Mouse (Mus musculus) E14TG2a.4 (cell line): ENCODE data around the gene Col11a2.

Experiments used
- H3K27me3 ChIP-seq: 2 replicates; pipeline ENCODE4 v1.6.1; 2014; ENCODE audit warnings: low read length, control low read depth; ENCODE audit not compliant: insufficient read depth
- H3K36me3 ChIP-seq: 2 replicates; pipeline ENCODE4 v1.6.1; 2014; ENCODE audit warnings: low read length, control low read depth; ENCODE audit not compliant: insufficient read depth
- H3K4me1 ChIP-seq: replicated peaks from 2 replicates; pipeline ENCODE4 v1.6.1; 2014; ENCODE audit warnings: low read depth, low read length, control low read depth
- H3K4me3 ChIP-seq: replicated peaks from 2 replicates; pipeline ENCODE4 v1.5.1; 2014; ENCODE audit warnings: mild to moderate bottlenecking, low read length
- H3K9me3 ChIP-seq: 2 replicates; pipeline ENCODE4 v1.6.1; 2014; ENCODE audit warnings: low read length, control low read depth
- CTCF ChIP-seq: conservative IDR thresholded peaks from 2 replicates; pipeline ENCODE4 v1.5.1; 2014; ENCODE audit warnings: low read length
- NANOG ChIP-seq: IDR thresholded peaks from 2 replicates; pipeline ENCODE4 v1.6.1; 2014; ENCODE audit warnings: borderline replicate concordance, low read length, mixed read lengths
- POU5F1 ChIP-seq: IDR thresholded peaks from 2 replicates; pipeline ENCODE4 v1.6.1; 2014; ENCODE audit warnings: low read length, borderline replicate concordance

Col11a2 gene

DNA sequence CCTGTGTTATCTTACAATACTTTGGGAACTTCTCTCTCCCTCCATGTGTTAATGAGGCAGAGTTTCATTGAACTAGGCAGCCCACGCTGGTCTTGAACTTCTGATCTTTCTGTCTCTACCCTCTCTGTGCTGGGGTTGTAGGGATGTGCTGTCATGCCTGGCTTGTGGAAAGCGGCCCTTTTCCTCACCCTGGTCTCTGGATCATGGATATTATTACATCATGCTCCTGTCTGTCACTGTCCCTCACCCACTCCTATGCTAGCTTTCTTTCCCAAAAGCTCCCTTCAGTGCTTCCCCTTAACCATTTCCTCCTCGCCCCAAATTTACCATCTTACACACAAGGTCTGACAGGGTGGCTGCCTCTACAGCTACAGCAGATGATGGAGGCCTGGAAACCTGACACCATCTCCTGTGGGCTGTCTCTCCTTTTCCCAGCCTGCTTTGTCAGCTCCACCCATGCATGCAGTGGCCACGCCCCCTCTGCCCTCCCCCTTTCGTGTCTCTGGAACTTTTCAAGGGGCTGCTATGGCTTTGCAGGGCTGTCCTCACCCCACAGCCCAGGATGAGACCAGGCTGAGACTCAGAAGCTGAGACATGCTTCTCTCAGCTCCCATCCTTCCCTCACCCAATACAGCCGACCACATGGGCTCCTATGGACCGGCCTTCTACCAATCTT lies 54.1 kb downstream of the Col11a2 start:
- peaks cover 7% of the 10 kb centered on the region; the same call in 1 of the 2 replicates for H3K27me3 ChIP-seq
- H3K9me3 ChIP-seq = peaks cover 13% of the 10 kb centered on the region
- no peaks in the 10 kb centered on the region for H3K36me3 ChIP-seq
- TF ChIP-seq NANOG (no peak), CTCF (no peak), POU5F1 (no peak)
- 0 out of 2 replicates have a peak overlapping the region, but pooled peaks have one; percentile 10 for H3K4me3 ChIP-seq
- H3K4me1 ChIP-seq = peaks cover 41% of the 10 kb centered on the region

DNA sequence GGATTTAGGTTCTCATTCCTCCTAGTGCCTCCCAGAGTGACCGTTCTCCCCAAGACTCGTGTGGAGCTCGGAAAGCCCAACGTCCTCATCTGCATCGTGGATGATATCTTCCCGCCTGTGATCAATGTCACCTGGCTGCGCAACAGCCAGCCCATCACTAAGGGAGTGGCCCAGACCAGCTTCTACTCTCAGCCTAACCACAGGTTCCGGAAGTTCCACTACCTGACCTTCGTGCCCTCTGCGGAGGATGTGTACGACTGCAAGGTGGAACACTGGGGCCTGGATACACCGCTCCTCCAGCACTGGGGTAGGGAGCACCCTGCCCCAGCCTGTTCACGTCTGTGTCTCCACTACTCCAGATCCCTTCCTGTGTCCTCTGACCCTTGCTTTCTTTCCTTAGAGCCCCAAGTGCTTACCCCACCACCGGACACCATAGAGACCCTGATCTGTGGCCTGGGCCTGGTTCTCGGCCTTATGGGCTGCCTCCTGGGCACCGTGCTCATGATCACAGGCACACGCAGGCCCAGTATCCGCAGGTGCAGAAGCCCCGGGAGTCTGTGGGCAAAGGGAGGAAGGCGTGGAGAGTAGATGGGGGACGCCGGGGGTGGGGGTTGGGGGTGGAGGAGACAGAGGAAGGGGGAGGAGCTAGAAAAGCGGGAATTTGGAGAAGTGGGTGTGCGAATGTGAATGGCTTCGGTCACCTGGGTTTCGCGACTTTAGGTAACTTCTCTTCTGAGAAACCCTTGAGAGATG lies 55.2 kb downstream of the Col11a2 start:
- Histone ChIP-seq H3K9me3 (peaks cover 13% of the 10 kb centered on the region), H3K4me1 (peaks cover 48% of the 10 kb centered on the region), H3K27me3 (peaks cover 7% of the 10 kb centered on the region; the same call in 1 of the 2 replicates), H3K4me3 (no peak overlapping the region), H3K36me3 (no peaks in the 10 kb centered on the region)
- TF ChIP-seq CTCF = no peak
- no peak for TF ChIP-seq POU5F1
- no peak for TF ChIP-seq NANOG

DNA sequence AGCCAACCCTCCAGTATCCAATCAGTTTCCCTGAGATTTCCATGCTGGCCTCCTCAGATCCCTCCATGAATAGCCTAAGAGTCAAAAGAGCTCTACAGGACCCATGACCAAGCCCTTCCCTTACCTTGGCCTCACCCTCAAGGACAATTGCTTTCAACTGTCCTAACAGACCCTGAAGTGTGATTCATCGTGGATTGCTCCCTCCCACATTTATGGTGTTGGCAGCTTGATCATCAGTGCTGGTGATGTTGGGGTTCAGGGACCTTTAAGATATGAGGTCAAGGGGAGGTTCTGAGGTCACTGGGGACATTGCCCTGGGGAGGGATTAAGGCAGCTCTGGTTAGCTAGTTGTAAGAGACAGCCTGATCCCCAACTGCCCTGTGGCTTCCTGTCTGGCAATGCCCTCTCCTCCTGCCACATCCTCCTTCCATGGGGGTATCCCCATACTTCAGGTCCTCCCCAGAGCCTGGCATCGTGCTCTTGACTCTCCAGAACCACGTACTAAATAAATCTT lies 57.3 kb downstream of the Col11a2 start:
- H3K36me3 ChIP-seq = no peaks in the 10 kb centered on the region
- H3K27me3 ChIP-seq = peaks cover 24% of the 10 kb centered on the region
- TF ChIP-seq NANOG = no peak
- no peak for TF ChIP-seq POU5F1
- TF ChIP-seq CTCF = no peak
- peaks cover 13% of the 10 kb centered on the region for H3K9me3 ChIP-seq
- H3K4me1 ChIP-seq = peaks cover 43% of the 10 kb centered on the region
- H3K4me3 ChIP-seq = no peak overlapping the region

DNA sequence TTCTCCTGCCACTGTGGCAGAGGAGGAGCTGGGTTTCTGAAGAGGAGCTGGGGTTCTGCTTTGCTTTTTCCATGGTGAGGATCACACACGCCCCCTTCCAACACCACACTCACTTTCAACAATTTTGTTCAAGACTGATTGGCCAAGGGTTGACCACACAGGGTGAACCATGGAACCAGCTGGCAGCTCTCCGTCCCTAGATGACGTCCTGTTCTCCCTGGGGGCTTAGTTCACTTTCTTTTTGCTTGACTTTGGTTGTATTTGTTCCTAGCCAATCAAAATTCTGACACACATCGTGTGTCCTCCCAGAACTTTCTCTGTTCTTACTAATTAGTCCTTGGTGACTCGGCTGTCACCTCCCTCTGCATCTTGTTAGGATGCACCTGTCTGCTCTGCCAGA lies 58.0 kb downstream of the Col11a2 start:
- no peak for TF ChIP-seq NANOG
- no peak for TF ChIP-seq POU5F1
- no peak for TF ChIP-seq CTCF
- H3K4me1 ChIP-seq = peaks cover 43% of the 10 kb centered on the region
- no peaks in the 10 kb centered on the region for H3K36me3 ChIP-seq
- H3K4me3 ChIP-seq = no peak overlapping the region
- peaks cover 24% of the 10 kb centered on the region for H3K27me3 ChIP-seq
- peaks cover 13% of the 10 kb centered on the region for H3K9me3 ChIP-seq

DNA sequence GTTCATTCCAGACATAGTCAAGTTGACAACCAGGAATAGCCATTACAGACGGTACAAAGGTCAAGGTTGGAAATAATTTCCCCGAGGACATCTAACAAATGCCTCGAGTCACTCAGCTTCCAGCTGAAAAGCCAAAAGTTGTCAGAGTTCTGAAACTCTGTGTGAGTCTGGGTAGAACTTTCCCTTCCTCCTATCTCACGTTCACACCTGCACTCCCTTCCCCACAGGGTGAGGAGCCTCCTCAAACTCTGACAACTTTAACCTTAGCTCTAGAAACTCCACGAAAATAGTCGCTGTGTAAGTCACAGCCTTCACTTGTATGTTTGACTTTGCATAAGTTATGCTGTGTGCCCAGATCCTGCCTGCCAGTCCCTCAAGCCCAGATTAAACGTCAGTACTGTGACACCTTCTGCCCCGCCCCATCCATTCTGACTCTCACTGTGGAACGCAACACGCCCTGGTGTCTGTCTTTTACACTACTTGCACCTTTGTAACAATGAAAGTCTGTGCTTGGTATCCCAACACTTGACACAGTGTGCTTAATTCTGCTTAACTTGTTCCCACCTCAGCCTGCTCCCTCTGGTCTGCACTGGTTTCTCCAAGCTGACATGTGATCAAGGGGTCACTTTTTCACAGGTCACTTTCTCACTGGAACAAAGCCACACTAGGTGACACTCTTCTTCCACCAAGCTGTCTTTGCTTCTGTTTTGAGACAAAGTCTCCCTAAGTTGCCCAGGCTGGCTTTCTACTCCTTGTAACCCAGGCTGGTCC lies 59.7 kb downstream of the Col11a2 start:
- TF ChIP-seq POU5F1 (no peak), NANOG (no peak), CTCF (no peak)
- Histone ChIP-seq H3K4me1 (peaks cover 28% of the 10 kb centered on the region), H3K4me3 (no peak overlapping the region), H3K36me3 (no peaks in the 10 kb centered on the region), H3K27me3 (peaks cover 29% of the 10 kb centered on the region), H3K9me3 (peaks cover 8% of the 10 kb centered on the region)

DNA sequence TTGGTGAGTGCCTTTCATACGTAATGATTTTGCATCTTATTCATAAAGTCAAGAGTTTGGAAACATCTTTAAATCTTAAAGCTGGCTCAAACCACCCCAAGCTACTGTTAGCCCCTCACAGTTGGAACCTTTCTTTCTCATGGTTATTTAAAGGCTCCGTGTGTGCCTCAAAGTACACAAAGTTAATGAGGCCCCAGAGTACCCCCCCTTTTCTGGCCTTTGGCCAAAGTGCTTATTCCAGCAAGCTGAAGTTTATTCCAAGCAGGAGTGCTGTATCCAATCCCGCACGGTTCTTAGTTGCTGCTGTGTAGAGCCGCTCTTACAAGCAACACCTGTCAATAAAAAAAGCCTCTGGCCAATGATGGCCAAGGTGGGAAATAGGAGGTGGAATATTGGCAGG lies 60.3 kb downstream of the Col11a2 start:
- Histone ChIP-seq H3K36me3 (no peaks in the 10 kb centered on the region), H3K4me1 (peaks cover 28% of the 10 kb centered on the region), H3K27me3 (peaks cover 31% of the 10 kb centered on the region), H3K9me3 (peaks cover 1% of the 10 kb centered on the region), H3K4me3 (no peak overlapping the region)
- TF ChIP-seq CTCF (no peak), NANOG (no peak), POU5F1 (no peak)

DNA sequence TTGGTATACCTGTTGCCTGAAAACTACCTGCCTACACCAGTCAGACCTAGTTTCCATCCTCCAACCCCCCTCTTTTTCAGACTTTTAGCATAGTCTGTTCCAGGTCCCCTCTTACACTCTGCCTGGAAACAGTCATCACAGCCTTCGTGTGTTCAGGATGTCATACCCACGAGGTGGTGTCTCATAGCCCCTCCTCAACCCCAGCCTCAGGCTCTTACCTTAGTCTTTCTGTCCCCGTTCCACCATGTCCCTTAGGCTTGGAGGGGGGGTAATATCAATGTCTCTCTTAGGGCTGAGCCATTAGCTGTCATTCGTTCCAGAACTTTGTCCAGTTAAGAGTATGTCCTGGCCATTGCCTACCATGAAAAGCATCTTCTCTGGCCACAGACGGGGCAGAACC lies 61.9 kb downstream of the Col11a2 start:
- no peak overlapping the region for H3K4me3 ChIP-seq
- peaks cover 28% of the 10 kb centered on the region for H3K4me1 ChIP-seq
- peaks cover 27% of the 10 kb centered on the region for H3K27me3 ChIP-seq
- TF ChIP-seq POU5F1 (no peak), CTCF (no peak), NANOG (no peak)
- no peaks in the 10 kb centered on the region for H3K9me3 ChIP-seq
- no peaks in the 10 kb centered on the region for H3K36me3 ChIP-seq

DNA sequence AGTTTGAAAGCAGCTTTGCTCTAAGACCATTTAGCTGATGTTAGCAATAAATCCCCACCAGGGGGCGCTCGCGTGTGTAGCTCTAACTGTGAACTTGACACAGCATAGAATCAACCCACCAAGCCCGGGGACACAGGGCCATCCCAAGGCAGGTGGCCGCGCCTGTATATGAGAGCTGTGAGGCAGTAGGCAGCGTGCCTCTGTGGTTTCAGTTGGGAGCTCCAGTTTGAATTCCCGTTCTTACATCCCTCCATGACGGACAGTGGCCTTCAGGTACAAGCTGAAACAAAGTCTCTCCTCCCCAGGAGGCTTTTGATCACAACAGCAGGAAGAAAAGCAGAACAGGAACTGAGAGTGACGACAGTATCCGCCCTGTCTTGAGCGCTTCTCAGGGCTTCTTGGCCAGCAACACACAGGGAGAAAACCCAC lies 62.4 kb downstream of the Col11a2 start:
- H3K9me3 ChIP-seq = no peaks in the 10 kb centered on the region
- peaks cover 25% of the 10 kb centered on the region for H3K4me1 ChIP-seq
- no peaks in the 10 kb centered on the region for H3K36me3 ChIP-seq
- H3K27me3 ChIP-seq = peaks cover 27% of the 10 kb centered on the region
- H3K4me3 ChIP-seq = 0 out of 2 replicates have a peak overlapping the region, but pooled peaks have one; percentile 11
- TF ChIP-seq CTCF = peak; percentile 80
- no peak for TF ChIP-seq NANOG
